Mouse (Mus musculus): ENCODE measurements around the gene Myt1l.

Myt1l gene

GRCm38 (mm10) chr12:29655673-29656072 is 127.5 kb downstream of the Myt1l start:
- in situ Hi-C loops (cut with MboI, MseI): no loop called here

GRCm38 (mm10) chr12:29657061-29657460 is 128.9 kb downstream of the Myt1l start:
- in situ Hi-C loops (cut with MboI, MseI): no loop called here

GRCm38 (mm10) chr12:29657870-29658269 is 129.7 kb downstream of the Myt1l start:
- in situ Hi-C loops (cut with MboI, MseI): no loop called here

GRCm38 (mm10) chr12:29671984-29672383 is 143.8 kb downstream of the Myt1l start:
- in situ Hi-C loops (cut with MboI, MseI): no loop called here

- in situ Hi-C loops (cut with MboI, MseI): no loop called here
These were observed 147.6 kb downstream of the Myt1l start for GRCm38 (mm10) chr12:29675594-29676362.

GRCm38 (mm10) chr12:29682384-29682783 is 154.2 kb downstream of the Myt1l start:
- in situ Hi-C loops (cut with MboI, MseI): no loop called here

GRCm38 (mm10) chr12:29682946-29683345 is 154.8 kb downstream of the Myt1l start:
- in situ Hi-C loops (cut with MboI, MseI): no loop called here

GRCm38 (mm10) chr12:29686241-29686640 is 158.1 kb downstream of the Myt1l start:
- in situ Hi-C loops (cut with MboI, MseI): no loop called here

GRCm38 (mm10) chr12:29691566-29691965 is 163.4 kb downstream of the Myt1l start:
- in situ Hi-C loops (cut with MboI, MseI): no loop called here

GRCm38 (mm10) chr12:29695194-29695593 is 167.0 kb downstream of the Myt1l start:
- in situ Hi-C loops (cut with MboI, MseI): no loop called here

GRCm38 (mm10) chr12:29697526-29698500 is 169.6 kb downstream of the Myt1l start:
- in situ Hi-C loops (cut with MboI, MseI): no loop called here

- in situ Hi-C loops (cut with MboI, MseI): no loop called here
These were observed 170.4 kb downstream of the Myt1l start for GRCm38 (mm10) chr12:29698541-29698940.

- in situ Hi-C loops (cut with MboI, MseI): no loop called here
These were observed 170.8 kb downstream of the Myt1l start for GRCm38 (mm10) chr12:29698976-29699375.

GRCm38 (mm10) chr12:29699386-29699785 is 171.2 kb downstream of the Myt1l start:
- in situ Hi-C loops (cut with MboI, MseI): no loop called here

- in situ Hi-C loops (cut with MboI, MseI): no loop called here
These were observed 171.8 kb downstream of the Myt1l start for GRCm38 (mm10) chr12:29700026-29700425.

GRCm38 (mm10) chr12:29701076-29701475 is 172.9 kb downstream of the Myt1l start:
- in situ Hi-C loops (cut with MboI, MseI): no loop called here

- in situ Hi-C loops (cut with MboI, MseI): no loop called here
These were observed 173.6 kb downstream of the Myt1l start for GRCm38 (mm10) chr12:29701731-29702316.

- in situ Hi-C loops (cut with MboI, MseI): no loop called here
These were observed 174.4 kb downstream of the Myt1l start for GRCm38 (mm10) chr12:29702626-29703025.

- in situ Hi-C loops (cut with MboI, MseI): no loop called here
These were observed 175.4 kb downstream of the Myt1l start for GRCm38 (mm10) chr12:29703541-29703940.

GRCm38 (mm10) chr12:29707094-29707493 is 178.9 kb downstream of the Myt1l start:
- in situ Hi-C loops (cut with MboI, MseI): no loop called here

GRCm38 (mm10) chr12:29708166-29708565 is 180.0 kb downstream of the Myt1l start:
- in situ Hi-C loops (cut with MboI, MseI): no loop called here
